In genomic region chr2:93459208-93459920, GRCm38 (mm10) we compare ENCODE assay signal across 10 mouse cellular contexts. TPM values are rescaled to one million over a fixed set of nuclear protein-coding genes. Genes with fewer than 3 reads are reported as not detected.
DNase-seq lines count a peak whose midpoint lies in the region; ATAC-seq and TF ChIP-seq lines count a peak whose summit lies in the region.
"Had no signal": no experiment of that assay in that cellular context is flagged by ENCODE, and none has a peak within 500 bp of the region (broad histone marks: within the 10 kb centered on the region; RNA-seq: fewer than 3 reads in every experiment).

No protein-coding gene starts in this region.

- no peak overlapping the region for H3K4me2 ChIP-seq in heart, embryonic 11.5 days
- H3K4me2 ChIP-seq in lung, postnatal 0 days (replicated peaks; ENCODE audit: low read depth, low read length) = no peak overlapping the region; the same call in 1 of the 2 replicates
- H3K4me2 ChIP-seq in intestine, embryonic 16.5 days (ENCODE audit: low read depth, low read length) = peak overlapping the region; percentile 9
- H3K4me2 ChIP-seq in stomach, embryonic 16.5 days (ENCODE audit: low read depth, low read length) = no peak overlapping the region
- H3K4me2 ChIP-seq: hindbrain, embryonic 15.5 days; neural tube, embryonic 15.5 days had no signal

- 0 out of 2 replicates have a peak overlapping the region, but pooled peaks have one; percentile 24 for H3K27ac ChIP-seq in heart, embryonic 11.5 days (ENCODE audit: low read depth, low read length)
- peak overlapping the region; percentile 69 for H3K27ac ChIP-seq in lung, postnatal 0 days (ENCODE audit: low read length)
- peak overlapping the region; percentile 56 for H3K27ac ChIP-seq in intestine, embryonic 16.5 days (ENCODE audit: low read length)
- peak overlapping the region; percentile 81 for H3K27ac ChIP-seq in stomach, embryonic 16.5 days (ENCODE audit: low read length)
- H3K27ac ChIP-seq: hindbrain, embryonic 15.5 days; neural tube, embryonic 15.5 days had no signal

- 0 out of 2 replicates have a peak overlapping the region, but pooled peaks have one; percentile 12 for H3K9ac ChIP-seq in heart, embryonic 11.5 days (ENCODE audit: low read depth, low read length)
- H3K9ac ChIP-seq in lung, postnatal 0 days (replicated peaks; ENCODE audit: low read depth) = no peak overlapping the region
- H3K9ac ChIP-seq in intestine, embryonic 16.5 days (ENCODE audit: low read depth, low read length) = peak overlapping the region; percentile 23; the same call in 1 of the 2 replicates
- peak overlapping the region; percentile 5; the same call in 1 of the 2 replicates for H3K9ac ChIP-seq in stomach, embryonic 16.5 days (ENCODE audit: low read length)
- H3K9ac ChIP-seq: hindbrain, embryonic 15.5 days; neural tube, embryonic 15.5 days had no signal

- H3K4me1 ChIP-seq in heart, embryonic 11.5 days (ENCODE audit: control insufficient read depth, insufficient read depth, low read length) = 0 out of 2 replicates have a peak, but pooled peaks cover 7% of the 10 kb centered on the region
- peaks cover 25% of the 10 kb centered on the region for H3K4me1 ChIP-seq in lung, postnatal 0 days (ENCODE audit: insufficient read depth, low read depth, low read length)
- H3K4me1 ChIP-seq in intestine, embryonic 16.5 days (ENCODE audit: control insufficient read depth, insufficient read depth, low read length) = peaks cover 68% of the 10 kb centered on the region
- H3K4me1 ChIP-seq in stomach, embryonic 16.5 days (ENCODE audit: control insufficient read depth, insufficient read depth, low read length) = peaks cover 70% of the 10 kb centered on the region

- WGBS in heart, embryonic 11.5 days (ENCODE audit: insufficient replicate concordance) = 62% methylated on average over 7 of the region's 7 CpGs
- 49% methylated on average over 7 of the region's 7 CpGs for WGBS in lung, postnatal 0 days
- 60% methylated on average over 7 of the region's 7 CpGs for WGBS in intestine, embryonic 16.5 days
- 60% methylated on average over 7 of the region's 7 CpGs for WGBS in stomach, embryonic 16.5 days

- H3K4me3 ChIP-seq in heart, embryonic 11.5 days (ENCODE audit: low read depth, low read length) = no peak overlapping the region
- H3K4me3 ChIP-seq in lung, postnatal 0 days (ENCODE audit: low read depth, low read length) = no peak overlapping the region
- no peak overlapping the region for H3K4me3 ChIP-seq in intestine, embryonic 16.5 days (ENCODE audit: low read length)
- H3K4me3 ChIP-seq in stomach, embryonic 16.5 days (replicated peaks; ENCODE audit: low read length) = no peak overlapping the region
- H3K4me3 ChIP-seq: hindbrain, embryonic 15.5 days; neural tube, embryonic 15.5 days had no signal

- H3K36me3 ChIP-seq in heart, embryonic 11.5 days (ENCODE audit: control insufficient read depth, insufficient read depth, low read length) = no peaks in the 10 kb centered on the region
- no peaks in the 10 kb centered on the region for H3K36me3 ChIP-seq in lung, postnatal 0 days (ENCODE audit: insufficient read depth, low read length)
- H3K36me3 ChIP-seq in intestine, embryonic 16.5 days (ENCODE audit: control insufficient read depth, insufficient read depth, low read length) = no peaks in the 10 kb centered on the region
- no peaks in the 10 kb centered on the region for H3K36me3 ChIP-seq in stomach, embryonic 16.5 days (ENCODE audit: control insufficient read depth, insufficient read depth, low read length)
- H3K36me3 ChIP-seq: hindbrain, embryonic 15.5 days; neural tube, embryonic 15.5 days had no signal

- TF ChIP-seq CTCF in lung, postnatal 0 days (IDR thresholded peaks at IDR 0.05) = no peak

- no peaks in the 10 kb centered on the region for H3K9me3 ChIP-seq in heart, embryonic 11.5 days (replicated peaks; ENCODE audit: control insufficient read depth, low read length)
- no peaks in the 10 kb centered on the region for H3K9me3 ChIP-seq in lung, postnatal 0 days (ENCODE audit: low read length)
- H3K9me3 ChIP-seq in intestine, embryonic 16.5 days (ENCODE audit: control insufficient read depth, low read length) = no peaks in the 10 kb centered on the region
- no peaks in the 10 kb centered on the region for H3K9me3 ChIP-seq in stomach, embryonic 16.5 days (replicated peaks; ENCODE audit: control insufficient read depth, low read length)
- H3K9me3 ChIP-seq: hindbrain, embryonic 15.5 days; neural tube, embryonic 15.5 days had no signal

- no peak for TF ChIP-seq EP300 in lung, postnatal 0 days (IDR thresholded peaks at IDR 0.05)

- DNase-seq in heart, postnatal 4 days = no peak
- DNase-seq in lung, postnatal 0 days (ENCODE audit: low spot score) = no peak
- DNase-seq in lung, postnatal 36 days = no peak
- no peak for DNase-seq in adrenal gland, postnatal 10 days
- DNase-seq in cerebellum, adult 11 months = no peak

- no peak for ATAC-seq in heart, embryonic 11.5 days (replicated peaks; ENCODE audit: insufficient number of reproducible peaks, low FRiP score, low TSS enrichment)
- no peak for ATAC-seq in lung, postnatal 0 days
- ATAC-seq in intestine, embryonic 16.5 days = no peak
- ATAC-seq in stomach, embryonic 16.5 days (ENCODE audit: insufficient read depth, low FRiP score) = no peak

- H3K27me3 ChIP-seq in heart, embryonic 11.5 days (ENCODE audit: control insufficient read depth, insufficient read depth, low read length) = peaks cover 7% of the 10 kb centered on the region; the same call in 1 of the 2 replicates
- no peaks in the 10 kb centered on the region for H3K27me3 ChIP-seq in lung, postnatal 0 days (replicated peaks; ENCODE audit: insufficient read depth, low read length)
- no peaks in the 10 kb centered on the region for H3K27me3 ChIP-seq in intestine, embryonic 16.5 days (replicated peaks; ENCODE audit: control insufficient read depth, insufficient read depth, low read length)
- H3K27me3 ChIP-seq in stomach, embryonic 16.5 days (ENCODE audit: control insufficient read depth, insufficient read depth, low read length) = no peaks in the 10 kb centered on the region

RNA-seq across cellular contexts. Expression of gene Cd82, which starts 3.6 kb away (rescaled TPM):
- polyA plus RNA-seq in heart, embryonic 11.5 days (2014; fragmentation: Nextera tagmentation; extraction: Ambion mirVana) = 10.6 and 14.3 TPM in 2 replicates
- total RNA-seq in heart, postnatal 4 days (2021) = 10 to 100 TPM; 18.4 to 19.7 TPM
- polyA plus RNA-seq in lung, postnatal 0 days (2015; fragmentation: Nextera tagmentation; extraction: Ambion mirVana) = 94.1 and 106 TPM in 2 replicates
- polyA plus RNA-seq in intestine, embryonic 16.5 days (2015; fragmentation: Nextera tagmentation; extraction: Ambion mirVana) = 171 and 180 TPM in 2 replicates
- 112 and 127 TPM in 2 replicates for polyA plus RNA-seq in stomach, embryonic 16.5 days (2015; fragmentation: Nextera tagmentation; extraction: Ambion mirVana)
- total RNA-seq in adrenal gland, postnatal 10 days (2021) = 10 to 100 TPM; 44.1 to 47.5 TPM

Comparison
In these comparisons a context has a peak if more than half of its experiments do, and no peak if none do; other contexts are left out.
1. H3K27ac ChIP-seq: peak in every context shown above with its lines; median percentile 81 in stomach, embryonic 16.5 days; 69 in lung, postnatal 0 days; 56 in intestine, embryonic 16.5 days; 24 in heart, embryonic 11.5 days.